Mouse (Mus musculus): ENCODE measurements around the gene Prl2b1. TPM values are rescaled to one million over a fixed set of nuclear protein-coding genes. Genes with fewer than 3 reads are reported as not detected.

Prl2b1 gene
- total RNA-seq (2012; rRNA removed): not detected in 2 replicates
- polyA plus RNA-seq (2012; ENCODE audit: insufficient read depth in 1 of 2, insufficient read length in 2 of 2, low read depth in 1 of 2, low replicate concordance in 2 of 2, missing spikeins in 1 of 2): not detected

DNA sequence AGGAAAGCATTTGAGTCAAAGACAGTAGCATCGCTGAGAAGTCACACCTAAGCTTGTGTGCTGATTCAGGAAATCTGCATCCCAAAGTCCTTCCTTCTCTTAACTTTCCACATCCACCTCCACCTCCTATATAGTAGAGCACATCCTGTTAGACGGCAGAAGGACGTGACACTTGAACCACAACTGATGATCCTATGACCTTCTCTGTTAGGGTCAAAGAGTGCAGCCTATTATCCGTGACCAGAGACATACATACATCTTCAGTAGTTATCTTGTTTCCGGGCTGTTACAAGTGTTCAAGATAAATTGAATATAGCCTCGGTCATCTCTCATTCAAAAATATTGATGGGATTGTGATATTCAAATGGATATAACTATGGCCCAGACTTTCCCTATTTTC lies at the start of gene Prl2b1:
Prl2b1 (minus strand) TSS at position 101 of the 400 bp plus-strand sequence.
- no peak for DNase-seq (ENCODE audit: low read depth, low spot score)
- Histone ChIP-seq H3K4me1 (ENCODE audit: control insufficient read depth in 1 of 2, insufficient read depth in 2 of 2, low read length in 2 of 2) (no peaks in the 10 kb centered on the region), H3K27ac (ENCODE audit: control insufficient read depth, low read depth, low read length) (no peak within 1 kb of the TSS), H3K4me3 (ENCODE audit: control insufficient read depth in 1 of 2, insufficient read depth in 1 of 2, low read depth in 2 of 2, low read length in 2 of 2) (no peak within 1 kb of the TSS), H3K36me3 (ENCODE audit: control insufficient read depth in 1 of 2, insufficient read depth in 2 of 2, low read length in 2 of 2) (no peaks in the 10 kb centered on the region), H3K27me3 (ENCODE audit: control insufficient read depth in 1 of 2, insufficient read depth in 2 of 2, low read length in 2 of 2) (no peaks in the 10 kb centered on the region), H3K9ac (ENCODE audit: control insufficient read depth, low read depth, low read length, poor library complexity, severe bottlenecking) (no peak within 1 kb of the TSS), H3K9me3 (replicated peaks; ENCODE audit: insufficient read depth, low read length) (no peaks in the 10 kb centered on the region), H3K79me2 (ENCODE audit: control insufficient read depth, insufficient read depth, low read length, poor library complexity) (no peaks in the 10 kb centered on the region)
- no peak for TF ChIP-seq TAL1 (IDR thresholded peaks at IDR 0.05; ENCODE audit: low read length)

DNA sequence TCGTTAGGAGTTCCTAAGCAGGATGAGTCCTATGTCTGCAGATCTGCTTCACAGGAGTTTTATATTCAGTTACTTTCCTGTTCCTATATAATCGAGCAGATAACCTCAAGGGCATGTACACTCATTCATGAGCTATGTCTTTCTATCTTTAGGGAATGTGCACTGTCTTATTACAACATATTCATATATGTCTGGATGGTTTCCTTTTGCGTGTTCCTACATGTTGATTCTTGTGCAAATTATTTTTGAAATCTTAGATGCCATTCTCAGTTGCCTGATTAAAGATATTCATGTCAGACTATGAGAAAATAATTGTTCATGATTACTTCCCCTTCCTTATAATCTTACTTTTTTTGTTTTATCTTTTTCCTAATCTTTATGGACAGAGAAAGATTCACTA lies 47.9 kb upstream of the Prl2b1 start, which contains the start of gene Prl8a6:
Prl8a6 (minus strand) TSS at position 101 of the 400 bp plus-strand sequence.
- Histone ChIP-seq H3K27ac (ENCODE audit: control insufficient read depth, low read depth, low read length) (no peak within 1 kb of the TSS), H3K27me3 (ENCODE audit: control insufficient read depth in 1 of 2, insufficient read depth in 2 of 2, low read length in 2 of 2) (no peaks in the 10 kb centered on the region), H3K36me3 (ENCODE audit: control insufficient read depth in 1 of 2, insufficient read depth in 2 of 2, low read length in 2 of 2) (no peaks in the 10 kb centered on the region), H3K9me3 (replicated peaks; ENCODE audit: insufficient read depth, low read length) (no peaks in the 10 kb centered on the region), H3K9ac (ENCODE audit: control insufficient read depth, low read depth, low read length, poor library complexity, severe bottlenecking) (no peak within 1 kb of the TSS), H3K4me3 (ENCODE audit: control insufficient read depth in 1 of 2, insufficient read depth in 1 of 2, low read depth in 2 of 2, low read length in 2 of 2) (no peak within 1 kb of the TSS), H3K79me2 (ENCODE audit: control insufficient read depth, insufficient read depth, low read length, poor library complexity) (no peaks in the 10 kb centered on the region), H3K4me1 (ENCODE audit: control insufficient read depth in 1 of 2, insufficient read depth in 2 of 2, low read length in 2 of 2) (no peaks in the 10 kb centered on the region)
- TF ChIP-seq MYC (IDR thresholded peaks at IDR 0.05; ENCODE audit: low read depth, low read length): no peak
- no peak for TF ChIP-seq CHD1 (IDR thresholded peaks at IDR 0.05; ENCODE audit: low read depth, low read length)
- TF ChIP-seq TCF12 (IDR thresholded peaks at IDR 0.05; ENCODE audit: low read depth, low read length): no peak
- no peak for TF ChIP-seq SMC3 (IDR thresholded peaks at IDR 0.05; ENCODE audit: low read depth, low read length)
- no peak for TF ChIP-seq MEF2A (IDR thresholded peaks at IDR 0.05; ENCODE audit: extremely low read depth, insufficient replicate concordance, low read depth, low read length, poor library complexity, severe bottlenecking)
- no peak for TF ChIP-seq UBTF (IDR thresholded peaks at IDR 0.05; ENCODE audit: borderline replicate concordance, insufficient read depth, low read depth, low read length)
- no peak for TF ChIP-seq MYB (IDR thresholded peaks at IDR 0.05; ENCODE audit: low read depth, low read length)
- no peak for TF ChIP-seq GATA1 (IDR thresholded peaks at IDR 0.05; ENCODE audit: low read depth, low read length)
- TF ChIP-seq ZKSCAN1 (IDR thresholded peaks at IDR 0.05; ENCODE audit: low read depth, low read length): no peak
- no peak for TF ChIP-seq USF2 (IDR thresholded peaks at IDR 0.05; ENCODE audit: borderline replicate concordance in 1 of 2, insufficient read depth in 1 of 2, low read depth in 1 of 2, low read length in 2 of 2)
- TF ChIP-seq TBP (IDR thresholded peaks at IDR 0.05; ENCODE audit: low read depth, low read length): no peak
- no peak for TF ChIP-seq POLR2AphosphoS5 (IDR thresholded peaks at IDR 0.05; ENCODE audit: borderline replicate concordance, low read depth, low read length)
- TF ChIP-seq HCFC1 (IDR thresholded peaks at IDR 0.05; ENCODE audit: low read depth, low read length): no peak
- TF ChIP-seq POLR2A (IDR thresholded peaks at IDR 0.05; ENCODE audit: control insufficient read depth in 1 of 2, insufficient read depth in 1 of 2, low read depth in 1 of 2, low read length in 2 of 2, poor library complexity in 1 of 2): no peak
- TF ChIP-seq ZMIZ1 (IDR thresholded peaks at IDR 0.05; ENCODE audit: low read depth, low read length): no peak
- no peak for DNase-seq (ENCODE audit: low read depth, low spot score)
